Mouse (Mus musculus): ENCODE results near the gene Bhlhe40. TPM values are rescaled to one million over a fixed set of nuclear protein-coding genes. Genes with fewer than 3 reads are reported as not detected.

Bhlhe40 gene
- total RNA-seq, 2 experiments from 2014 or later = 47.6 to 58.7 TPM

- no peak for DNase-seq (ENCODE audit: low spot score in 2 of 2)
Observed at GRCm38 (mm10) chr6:108688344-108688743, 27.9 kb downstream of the Bhlhe40 start.

GRCm38 (mm10) chr6:108692986-108693385 is 32.6 kb downstream of the Bhlhe40 start:
- DNase-seq (ENCODE audit: low spot score in 2 of 2) = no peak

- no peak for DNase-seq (ENCODE audit: low spot score in 2 of 2)
Observed at GRCm38 (mm10) chr6:108694965-108695724, 34.7 kb downstream of the Bhlhe40 start.

- DNase-seq (ENCODE audit: low spot score in 2 of 2) = no peak
Observed at GRCm38 (mm10) chr6:108695844-108696821, 35.7 kb downstream of the Bhlhe40 start.

GRCm38 (mm10) chr6:108696822-108697202 is 36.4 kb downstream of the Bhlhe40 start:
- no peak for DNase-seq (ENCODE audit: low spot score in 2 of 2)

GRCm38 (mm10) chr6:108697345-108697744 is 36.9 kb downstream of the Bhlhe40 start:
- no peak for DNase-seq (ENCODE audit: low spot score in 2 of 2)

- DNase-seq (ENCODE audit: low spot score in 2 of 2) = no peak
Observed at GRCm38 (mm10) chr6:108698343-108698870, 38.0 kb downstream of the Bhlhe40 start.

- DNase-seq (ENCODE audit: low spot score in 2 of 2) = no peak
Observed at GRCm38 (mm10) chr6:108699679-108700078, 39.2 kb downstream of the Bhlhe40 start.

GRCm38 (mm10) chr6:108700638-108701343 is 40.4 kb downstream of the Bhlhe40 start:
- DNase-seq (ENCODE audit: low spot score in 2 of 2) = peak; percentile 59 to 72

- DNase-seq (ENCODE audit: low spot score in 2 of 2) = no peak
Observed at GRCm38 (mm10) chr6:108702648-108703047, 42.2 kb downstream of the Bhlhe40 start.

- DNase-seq (ENCODE audit: low spot score in 2 of 2) = no peak
Observed at GRCm38 (mm10) chr6:108703085-108703484, 42.7 kb downstream of the Bhlhe40 start.

GRCm38 (mm10) chr6:108704316-108705080 is 44.1 kb downstream of the Bhlhe40 start:
- no peak for DNase-seq (ENCODE audit: low spot score in 2 of 2)

- no peak for DNase-seq (ENCODE audit: low spot score in 2 of 2)
Observed at GRCm38 (mm10) chr6:108705957-108706356, 45.5 kb downstream of the Bhlhe40 start.

GRCm38 (mm10) chr6:108706994-108707645 is 46.7 kb downstream of the Bhlhe40 start:
- DNase-seq (ENCODE audit: low spot score in 2 of 2) = no peak

- DNase-seq (ENCODE audit: low spot score in 2 of 2) = no peak
Observed at GRCm38 (mm10) chr6:108709131-108709470, 48.7 kb downstream of the Bhlhe40 start.

- peak; percentile 74 to 84 for DNase-seq (ENCODE audit: low spot score in 2 of 2)
Observed at GRCm38 (mm10) chr6:108709471-108710231, 49.2 kb downstream of the Bhlhe40 start.

- no peak for DNase-seq (ENCODE audit: low spot score in 2 of 2)
Observed at GRCm38 (mm10) chr6:108710667-108711066, 50.2 kb downstream of the Bhlhe40 start.

- no peak for DNase-seq (ENCODE audit: low spot score in 2 of 2)
Observed at GRCm38 (mm10) chr6:108711192-108711964, 50.9 kb downstream of the Bhlhe40 start.

Measured in layer of hippocampus, postnatal 14 days (tissue).